Mouse (Mus musculus) cerebral cortex, adult 2 months (tissue): ENCODE data around the gene Mrgprd.

Source experiments
- WGBS: fragments of 180-500 bp; shearing (Covaris S2); methylation state at CpG from one replicate; pipeline ENCODE4 v1.1.7; 2018; 5-methylcytosine and 5-hydroxymethylcytosine counted together

Gene Mrgprd

DNA sequence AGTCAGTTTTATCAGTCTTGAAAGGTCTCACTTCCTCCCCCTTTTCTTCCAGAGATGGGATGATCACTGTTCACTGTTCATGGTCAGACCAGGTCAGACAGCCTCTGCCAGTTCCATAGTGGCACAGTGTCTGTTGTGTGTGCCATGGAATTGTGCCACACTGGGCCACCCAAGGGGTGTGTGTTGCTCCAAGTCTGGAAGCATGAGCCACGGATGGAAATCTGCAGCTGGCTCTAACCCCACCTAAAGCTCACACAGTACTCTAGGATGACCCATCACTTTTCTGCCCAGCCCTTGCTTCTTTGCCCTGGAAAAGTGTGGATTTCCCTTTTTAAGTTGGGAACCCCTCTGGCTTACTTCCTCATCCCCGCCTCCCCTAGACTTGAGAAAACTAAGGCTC is 10.5 kb upstream of the Mrgprd start:
- 72% methylated on average over 2 of the region's 2 CpGs for WGBS

DNA sequence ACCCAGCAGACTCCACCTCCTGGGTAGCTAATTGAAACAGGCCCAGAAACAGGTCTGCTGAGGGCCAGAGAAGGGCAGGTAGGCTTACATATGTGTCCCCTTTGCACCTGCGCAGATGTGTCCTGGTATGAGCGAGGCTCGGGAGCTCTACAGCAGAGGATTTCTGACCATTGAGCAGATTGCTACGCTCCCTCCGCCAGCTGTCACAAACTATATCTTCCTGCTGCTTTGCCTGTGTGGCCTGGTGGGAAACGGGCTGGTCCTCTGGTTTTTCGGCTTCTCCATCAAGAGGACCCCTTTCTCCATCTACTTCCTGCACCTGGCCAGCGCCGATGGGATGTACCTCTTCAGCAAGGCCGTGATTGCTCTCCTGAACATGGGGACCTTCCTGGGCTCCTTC is 7.0 kb upstream of the Mrgprd start:
- 92% methylated on average over 10 of the region's 10 CpGs for WGBS

DNA sequence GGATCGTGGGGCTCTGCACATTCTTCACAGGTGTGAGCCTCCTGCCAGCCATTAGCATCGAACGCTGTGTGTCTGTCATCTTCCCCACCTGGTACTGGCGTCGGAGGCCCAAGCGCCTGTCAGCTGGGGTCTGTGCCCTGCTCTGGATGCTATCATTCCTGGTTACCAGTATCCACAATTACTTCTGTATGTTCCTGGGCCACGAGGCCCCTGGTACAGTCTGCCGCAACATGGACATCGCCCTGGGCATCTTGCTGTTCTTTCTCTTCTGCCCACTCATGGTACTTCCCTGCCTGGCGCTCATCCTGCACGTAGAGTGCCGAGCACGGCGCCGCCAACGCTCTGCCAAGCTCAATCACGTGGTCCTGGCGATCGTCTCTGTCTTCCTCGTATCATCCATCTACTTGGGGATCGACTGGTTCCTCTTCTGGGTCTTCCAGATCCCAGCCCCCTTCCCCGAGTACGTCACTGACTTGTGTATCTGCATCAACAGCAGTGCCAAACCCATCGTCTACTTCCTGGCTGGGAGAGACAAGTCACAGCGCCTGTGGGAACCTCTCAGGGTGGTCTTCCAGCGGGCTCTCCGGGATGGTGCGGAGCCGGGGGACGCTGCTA is 6.5 kb upstream of the Mrgprd start:
- WGBS, result 73% methylated on average over 30 of the region's 30 CpGs

DNA sequence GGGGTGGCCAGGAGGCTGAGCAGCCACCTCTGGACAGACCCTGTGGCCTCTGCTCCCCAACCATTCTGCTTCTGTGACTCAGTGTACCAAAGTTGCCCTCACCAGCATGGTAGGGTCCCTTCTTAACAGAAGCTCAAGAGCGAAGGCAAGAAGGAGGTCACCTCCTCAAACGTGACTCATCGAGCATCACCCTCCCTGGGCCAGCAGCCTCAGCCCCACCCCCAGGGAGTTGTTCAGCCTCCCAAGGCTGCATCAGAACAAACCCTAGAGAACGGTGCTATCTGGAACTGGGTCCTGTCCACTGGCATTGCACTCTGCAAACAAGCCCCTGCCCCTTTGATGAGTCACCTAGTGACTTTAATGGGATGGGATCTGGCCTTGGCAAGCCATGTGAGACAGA is 5.8 kb upstream of the Mrgprd start:
- WGBS, result 66% methylated on average over 4 of the region's 4 CpGs

DNA sequence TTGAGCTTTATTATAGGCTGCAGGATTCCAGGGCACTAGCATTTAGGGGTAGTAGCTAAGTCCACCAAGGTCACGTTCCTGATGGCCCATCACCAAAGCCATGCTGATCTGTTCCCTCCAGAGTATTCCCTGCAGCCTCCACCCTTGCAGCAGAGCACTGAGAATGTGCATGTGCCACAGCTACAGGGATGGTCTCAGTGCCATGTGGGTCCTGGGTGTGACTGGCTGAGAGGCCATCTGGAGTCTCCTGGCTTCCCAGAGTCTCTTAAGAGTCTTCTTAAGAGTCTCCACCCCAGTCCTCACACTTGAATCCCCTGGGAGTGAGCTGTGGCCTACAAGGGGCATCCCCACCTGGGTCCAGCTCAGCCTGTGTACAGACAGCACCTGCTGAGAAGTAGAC is 4.8 kb upstream of the Mrgprd start:
- WGBS, result 91% methylated on average over 1 of the region's 1 CpGs

DNA sequence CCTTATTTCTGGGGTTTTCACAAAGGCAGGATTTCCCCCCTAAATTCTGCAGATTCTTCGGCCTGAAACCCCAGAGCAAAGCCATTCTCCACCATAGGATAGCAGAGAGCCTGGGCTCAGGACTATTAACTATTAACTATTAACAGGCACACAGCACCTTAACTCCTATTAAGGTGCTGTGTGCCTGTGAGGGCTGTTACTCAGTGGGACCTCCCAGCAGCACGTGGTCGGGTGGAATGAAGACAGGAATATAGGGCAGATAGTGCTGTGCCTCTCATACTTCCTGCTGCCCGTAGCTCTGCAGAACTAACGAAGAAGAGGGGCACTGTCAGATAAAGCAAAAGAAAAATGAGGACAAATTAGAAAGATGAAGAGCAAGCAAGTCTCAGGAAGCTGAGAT is 4.1 kb upstream of the Mrgprd start:
- WGBS, result 73% methylated on average over 5 of the region's 5 CpGs

DNA sequence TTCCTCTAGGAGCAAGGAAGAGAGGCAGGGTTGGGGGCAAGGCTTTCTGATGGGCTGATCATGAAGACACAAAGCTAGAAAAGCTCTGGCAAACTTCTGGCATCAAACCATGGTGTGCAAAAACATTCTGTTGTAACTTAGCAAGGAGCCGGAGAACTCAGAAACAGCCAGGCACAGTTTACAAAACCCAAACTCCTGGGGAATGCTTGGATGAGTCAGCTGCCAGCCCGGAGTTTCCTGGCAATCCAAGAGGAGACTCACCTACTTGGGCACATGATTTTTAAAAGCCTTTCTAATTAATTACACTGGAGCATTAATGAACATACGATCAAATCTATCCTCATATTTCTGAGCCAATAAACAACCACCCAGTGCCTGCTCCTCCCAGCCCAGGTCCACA is 2.5 kb upstream of the Mrgprd start:
- 57% methylated on average over 3 of the region's 3 CpGs for WGBS

DNA sequence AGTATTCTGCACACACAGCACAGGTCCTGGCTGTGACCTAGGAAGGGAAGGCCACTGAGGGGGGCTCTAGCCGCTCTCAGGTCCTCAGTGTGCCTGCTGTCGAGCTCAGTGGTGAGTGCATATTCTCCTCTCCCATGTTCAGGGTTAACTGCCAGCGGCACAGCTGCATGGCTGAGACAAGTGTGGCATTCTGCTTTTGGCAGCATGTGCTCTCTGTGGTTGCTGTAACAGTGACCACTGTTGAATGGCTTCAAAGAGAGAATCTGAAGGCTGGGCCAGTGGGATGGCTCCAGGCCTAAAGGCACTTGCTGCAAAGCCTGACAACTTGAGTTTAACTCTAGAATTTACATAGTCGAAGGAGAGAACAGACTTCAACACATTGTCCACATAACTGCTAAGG is 2.9 kb downstream of the Mrgprd start:
- 64% methylated on average over 4 of the region's 4 CpGs for WGBS

DNA sequence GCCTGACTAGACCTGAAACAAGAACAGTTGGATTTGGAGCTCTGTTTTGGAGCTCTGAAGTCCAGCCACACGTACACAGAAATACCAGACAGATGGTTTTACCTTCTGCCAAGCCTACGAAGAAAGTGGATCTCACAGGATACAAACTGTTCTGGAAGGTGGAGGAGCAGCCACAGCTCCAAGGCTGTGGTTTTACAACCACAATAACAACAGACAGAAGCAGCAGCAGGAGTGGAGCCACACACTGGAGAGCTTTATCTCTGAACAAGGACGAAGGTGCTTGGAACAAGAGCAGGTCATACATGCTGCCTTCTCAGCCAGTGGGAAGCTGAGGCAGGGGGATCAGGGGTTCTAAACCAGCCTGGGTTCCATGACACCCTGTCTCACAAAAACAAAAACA is 4.8 kb downstream of the Mrgprd start:
- 41% methylated on average over 3 of the region's 3 CpGs for WGBS

DNA sequence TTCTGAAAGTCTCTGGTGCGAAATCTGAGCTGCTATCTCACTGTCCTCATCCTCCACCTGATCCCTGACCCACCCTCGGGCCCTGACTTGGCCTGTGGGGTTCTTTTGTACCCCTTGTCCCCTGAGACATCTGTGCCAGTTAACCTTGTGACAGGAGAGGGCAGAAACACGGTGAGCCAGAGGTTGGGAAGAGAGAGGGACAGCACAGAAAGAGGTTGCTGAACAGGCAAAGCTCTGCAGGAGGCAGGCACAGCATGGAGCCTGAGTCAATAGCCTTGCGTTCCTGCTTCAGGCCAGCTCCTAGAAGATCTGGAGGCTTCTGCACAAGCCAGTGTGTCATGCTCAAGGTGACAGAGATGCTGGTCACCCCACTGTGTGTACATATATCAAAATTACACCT is 9.0 kb downstream of the Mrgprd start:
- whole genome bisulfite sequencing, result 54% methylated on average over 4 of the region's 4 CpGs

DNA sequence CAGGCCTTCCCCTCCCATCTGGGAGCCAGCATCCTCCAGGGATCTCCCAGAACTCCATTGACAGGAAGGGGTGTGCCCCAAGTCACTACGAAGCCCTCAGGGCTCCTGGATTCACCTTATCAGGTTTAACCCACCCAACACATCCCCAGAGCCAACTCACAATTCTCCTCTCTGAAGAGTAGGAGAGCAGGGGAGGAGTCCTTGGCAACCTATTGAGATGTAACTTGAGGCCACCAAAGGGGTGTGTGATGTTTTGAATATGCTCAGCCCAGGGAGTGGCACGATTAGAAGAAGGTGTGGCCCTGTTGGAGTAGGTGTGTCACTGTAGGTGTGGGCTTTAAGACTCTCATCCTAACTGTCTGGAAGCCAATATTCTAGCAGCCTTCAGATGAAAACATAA is 11.1 kb downstream of the Mrgprd start:
- 68% methylated on average over 2 of the region's 2 CpGs for WGBS

DNA sequence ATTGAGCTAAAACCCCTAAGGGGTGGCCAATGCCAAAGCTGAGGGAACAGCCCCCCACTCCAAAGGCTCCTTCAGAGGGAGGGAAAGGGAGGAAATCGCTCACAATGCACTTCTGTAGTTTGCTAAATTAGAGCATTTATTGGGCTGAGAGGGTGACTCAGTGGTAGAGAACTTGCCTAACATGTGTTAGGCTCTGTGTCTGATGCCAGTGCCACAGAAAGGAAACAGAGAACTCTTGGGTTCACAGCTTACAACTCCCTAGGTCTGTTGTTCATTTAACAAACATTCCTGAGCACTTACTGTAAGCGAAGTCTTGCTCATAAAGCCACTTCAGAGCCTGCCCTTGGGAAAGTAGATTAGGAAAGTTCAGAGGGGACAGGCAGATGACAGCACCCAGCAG is 15.3 kb downstream of the Mrgprd start:
- 71% methylated on average over 2 of the region's 2 CpGs for WGBS

DNA sequence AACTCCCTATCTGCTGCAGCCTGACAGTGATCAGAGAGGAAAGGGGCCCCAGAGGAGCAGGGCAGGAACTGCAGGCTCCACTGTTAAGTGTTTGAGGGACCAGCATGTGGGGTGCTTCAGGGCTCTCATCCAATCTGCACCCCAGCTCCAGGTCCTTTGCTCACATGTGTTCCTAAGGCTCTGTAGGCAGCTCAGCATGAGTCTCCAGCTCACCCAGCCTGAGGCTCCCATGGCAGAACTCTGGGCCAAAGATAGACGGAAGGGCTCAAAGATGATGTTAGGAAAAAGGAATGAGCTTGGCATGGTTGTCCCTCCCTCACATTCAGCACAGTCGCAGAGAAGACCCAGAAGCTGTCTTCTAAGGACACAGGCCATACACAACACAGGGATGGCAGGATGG is 16.0 kb downstream of the Mrgprd start:
- WGBS, result 88% methylated on average over 2 of the region's 2 CpGs

DNA sequence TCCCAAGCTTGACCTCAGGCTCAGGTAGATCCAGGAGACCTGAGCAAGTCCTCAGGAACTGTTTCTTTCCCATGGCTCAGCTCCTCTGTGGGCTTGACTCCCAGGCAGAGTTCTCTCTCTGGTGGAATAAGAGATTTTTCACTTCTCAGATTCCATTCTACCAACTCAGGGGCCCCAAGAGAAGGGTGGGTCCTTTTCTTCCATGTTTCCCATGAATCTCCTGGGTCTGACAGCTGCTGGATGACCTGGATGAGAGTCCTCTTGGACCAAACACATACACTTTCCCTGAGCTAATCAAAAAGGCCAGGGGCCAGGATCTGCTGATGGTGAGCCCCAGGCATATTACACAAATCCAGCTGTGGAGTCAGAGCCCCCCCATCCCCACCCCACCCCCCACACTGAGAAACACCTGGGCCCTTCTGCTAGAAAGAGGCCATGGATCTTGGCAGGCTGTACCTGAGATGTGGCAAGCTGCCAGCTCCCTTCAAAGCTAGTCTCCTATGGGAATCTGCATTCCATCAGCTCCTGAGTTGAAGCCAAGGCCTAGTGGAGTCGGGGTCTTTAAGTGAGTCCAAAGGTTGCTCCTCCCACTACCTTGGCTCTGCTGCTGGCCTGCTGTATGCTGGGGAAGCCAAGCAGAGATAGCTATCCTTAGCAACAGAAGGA is 17.9 kb downstream of the Mrgprd start:
- 43% methylated on average over 1 of the region's 1 CpGs for WGBS

DNA sequence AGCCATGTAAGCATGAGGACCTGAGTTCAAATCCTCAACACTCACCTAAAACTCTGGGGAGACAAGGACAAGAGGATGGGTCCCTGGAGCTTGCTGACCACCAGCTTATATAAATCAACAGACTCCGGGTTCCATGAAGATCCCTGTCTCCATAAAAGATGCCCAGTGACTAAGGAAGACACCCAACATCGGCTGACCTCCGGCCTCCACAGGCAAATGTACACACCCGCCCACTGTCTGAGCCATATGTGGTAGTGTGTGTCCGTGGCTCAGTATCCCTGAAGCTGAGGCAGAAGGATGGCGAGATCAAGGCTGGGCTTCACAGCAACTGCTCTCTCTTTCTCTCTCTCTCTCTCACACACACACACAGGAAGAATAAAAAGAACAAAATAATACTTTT is 19.3 kb downstream of the Mrgprd start:
- 87% methylated on average over 6 of the region's 6 CpGs for WGBS

DNA sequence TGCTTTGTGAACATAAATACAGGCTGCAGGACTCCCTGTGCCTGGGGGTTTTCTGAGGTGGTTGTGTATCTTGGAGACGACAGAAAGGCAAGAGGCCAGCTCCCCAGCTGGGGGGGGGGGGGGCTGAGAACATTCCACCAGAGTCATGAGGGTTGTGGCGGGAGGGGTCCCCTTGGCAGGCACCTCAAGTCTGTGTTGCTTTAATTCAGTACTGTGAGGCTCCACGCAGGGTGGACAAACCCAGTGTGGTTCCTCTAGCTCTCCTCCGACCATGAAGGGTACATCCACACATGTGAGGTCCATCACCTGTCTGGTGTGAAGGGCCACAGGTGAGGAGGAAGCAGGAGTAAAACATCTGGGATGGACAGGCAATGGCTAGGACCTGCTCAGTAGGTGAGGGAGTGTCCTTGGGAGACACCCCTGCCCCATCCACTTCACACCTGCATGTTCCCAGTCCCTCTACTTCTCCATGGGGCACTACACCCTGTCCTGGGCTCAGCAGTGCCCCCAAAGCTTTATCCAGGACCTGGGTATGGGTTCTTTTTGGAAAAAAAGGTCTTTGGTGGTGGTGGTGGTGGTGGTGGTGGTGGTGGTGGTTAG is 19.9 kb downstream of the Mrgprd start:
- 63% methylated on average over 4 of the region's 4 CpGs for whole genome bisulfite sequencing

DNA sequence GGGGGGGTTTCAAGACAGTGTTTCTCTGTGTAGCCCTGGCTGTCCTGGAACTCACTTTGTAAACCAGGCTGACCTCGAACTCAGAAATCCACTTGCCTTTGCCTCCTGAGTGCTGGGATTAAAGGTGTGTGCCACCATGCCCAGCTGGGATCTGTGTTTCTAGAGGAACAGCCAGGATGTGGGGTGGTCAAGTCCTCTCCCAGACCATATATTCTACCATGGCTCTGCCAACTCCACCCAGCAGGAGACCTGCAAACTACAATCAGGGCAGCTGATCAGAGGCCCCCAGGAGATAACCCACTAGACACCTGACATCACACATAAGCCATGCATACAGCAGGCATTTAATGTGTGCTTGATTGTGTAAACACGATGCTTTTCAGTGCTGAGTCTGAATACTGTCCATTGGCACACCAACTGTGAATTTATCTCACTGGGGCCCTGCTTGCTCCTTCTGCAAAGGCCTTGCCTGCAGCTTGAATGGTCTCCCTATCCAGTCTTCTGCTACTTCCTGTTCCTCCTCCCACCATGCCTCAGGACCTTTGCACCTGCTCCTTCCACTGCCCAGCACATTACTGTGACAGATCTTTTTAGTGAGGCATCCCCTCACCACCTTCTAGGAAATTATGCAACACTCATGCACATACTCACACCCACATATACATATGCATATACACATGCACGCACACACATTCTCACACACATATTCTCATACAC is 21.1 kb downstream of the Mrgprd start:
- 81% methylated on average over 3 of the region's 3 CpGs for WGBS

DNA sequence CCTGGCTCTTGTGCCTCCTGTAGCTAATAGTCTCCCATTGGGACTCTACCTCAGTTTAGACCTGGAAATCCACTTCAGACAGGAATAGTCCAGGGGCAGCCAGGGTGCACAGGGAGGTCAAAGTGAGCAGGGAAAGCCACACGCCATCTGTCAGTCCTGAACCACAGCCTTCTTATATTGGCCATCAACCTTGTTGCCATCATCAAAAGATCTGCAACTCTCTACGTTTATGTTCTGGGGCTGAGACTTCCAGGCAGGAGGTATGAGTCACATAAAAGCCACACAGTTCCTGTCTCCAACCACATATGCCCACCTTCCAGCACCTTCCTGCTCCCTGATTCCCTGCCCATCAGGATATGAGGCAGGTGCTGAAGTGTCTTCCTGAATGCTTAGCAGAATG is 23.3 kb downstream of the Mrgprd start:
- WGBS, result 73% methylated on average over 2 of the region's 2 CpGs

DNA sequence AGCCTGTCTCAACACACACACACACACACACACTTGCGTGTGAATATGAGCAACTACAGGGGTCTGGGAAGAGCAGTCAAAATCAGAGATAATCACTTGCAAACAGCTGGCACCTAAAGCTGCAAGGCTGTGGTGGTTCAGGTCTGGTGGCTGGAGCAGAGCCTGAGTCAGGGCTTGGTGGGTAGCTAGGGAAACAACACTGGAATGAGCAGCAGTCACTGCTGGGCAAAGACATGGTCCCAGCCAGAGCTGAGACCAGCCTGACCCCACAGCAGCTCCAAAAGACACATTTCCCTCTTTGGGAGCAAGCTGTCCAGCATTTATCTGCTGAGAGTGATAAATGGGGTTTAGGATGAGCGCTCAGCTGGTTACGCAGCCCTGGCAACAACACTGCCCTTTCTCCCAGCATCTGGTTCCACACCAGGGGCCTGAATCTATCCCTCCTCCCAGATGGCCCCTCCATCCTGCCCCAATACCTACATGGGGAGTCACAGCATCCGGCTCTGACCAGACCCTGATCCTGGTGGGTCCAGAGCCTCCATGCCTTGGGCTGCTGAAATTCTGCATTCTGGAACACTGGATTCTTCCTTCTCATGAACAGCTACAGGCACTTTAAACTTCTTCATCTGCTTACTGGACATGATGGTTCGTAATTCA is 25.7 kb downstream of the Mrgprd start:
- WGBS, result 85% methylated on average over 5 of the region's 5 CpGs
